Mouse (Mus musculus): ENCODE measurements around the gene Gm20741. TPM values are rescaled to one million over a fixed set of nuclear protein-coding genes. Genes with fewer than 3 reads are reported as not detected.

Gm20741 gene
- polyA plus RNA-seq, 1 experiment from 2014 or later: not detected

Other genes with a start within 250 kb of the Gm20741 start
- gene Cldn8, start 249.0 kb downstream of the Gm20741 start, polyA plus RNA-seq (2016; fragmentation: Nextera tagmentation; extraction: Ambion mirVana): 0.17 and 0.82 TPM in 2 replicates
- not detected in 2 replicates for gene Krtap24-1, start 199.9 kb downstream of the Gm20741 start, polyA plus RNA-seq (2016; fragmentation: Nextera tagmentation; extraction: Ambion mirVana)
- not detected in 2 replicates for gene 2310079G19Rik, start 184.6 kb downstream of the Gm20741 start, polyA plus RNA-seq (2016; fragmentation: Nextera tagmentation; extraction: Ambion mirVana)
- gene Krtap26-1, start 164.4 kb downstream of the Gm20741 start, polyA plus RNA-seq (2016; fragmentation: Nextera tagmentation; extraction: Ambion mirVana): not detected in 2 replicates
- gene Krtap27-1, start 140.5 kb downstream of the Gm20741 start, polyA plus RNA-seq (2016; fragmentation: Nextera tagmentation; extraction: Ambion mirVana): not detected in 2 replicates
- not detected in 2 replicates for gene 2310061N02Rik, start 104.3 kb downstream of the Gm20741 start, polyA plus RNA-seq (2016; fragmentation: Nextera tagmentation; extraction: Ambion mirVana)
- not detected in 2 replicates for gene Krtap13-1, start 83.4 kb downstream of the Gm20741 start, polyA plus RNA-seq (2016; fragmentation: Nextera tagmentation; extraction: Ambion mirVana)
- gene Krtap13, start 60.6 kb downstream of the Gm20741 start, polyA plus RNA-seq (2016; fragmentation: Nextera tagmentation; extraction: Ambion mirVana): not detected in 2 replicates
- gene 2310034C09Rik, start 53.4 kb downstream of the Gm20741 start, polyA plus RNA-seq (2016; fragmentation: Nextera tagmentation; extraction: Ambion mirVana): not detected in 2 replicates
- not detected in 2 replicates for gene 2310057N15Rik, start 38.0 kb downstream of the Gm20741 start, polyA plus RNA-seq (2016; fragmentation: Nextera tagmentation; extraction: Ambion mirVana)
- gene Gm5965, start 34.3 kb downstream of the Gm20741 start, polyA plus RNA-seq (2016; fragmentation: Nextera tagmentation; extraction: Ambion mirVana): not detected in 2 replicates
- not detected in 2 replicates for gene Krtap15, start 8.0 kb upstream of the Gm20741 start, polyA plus RNA-seq (2016; fragmentation: Nextera tagmentation; extraction: Ambion mirVana)
- gene Krtap14, start 13.9 kb upstream of the Gm20741 start, polyA plus RNA-seq (2016; fragmentation: Nextera tagmentation; extraction: Ambion mirVana): not detected in 2 replicates
- gene Krtap19-1, start 57.2 kb upstream of the Gm20741 start, polyA plus RNA-seq (2016; fragmentation: Nextera tagmentation; extraction: Ambion mirVana): not detected in 2 replicates
- not detected in 2 replicates for gene Krtap19-2, start 62.0 kb upstream of the Gm20741 start, polyA plus RNA-seq (2016; fragmentation: Nextera tagmentation; extraction: Ambion mirVana)
- gene Krtap19-3, start 65.8 kb upstream of the Gm20741 start, polyA plus RNA-seq (2016; fragmentation: Nextera tagmentation; extraction: Ambion mirVana): not detected in 2 replicates
- not detected in 2 replicates for gene Krtap19-4, start 72.9 kb upstream of the Gm20741 start, polyA plus RNA-seq (2016; fragmentation: Nextera tagmentation; extraction: Ambion mirVana)
- not detected in 2 replicates for gene Krtap19-5, start 84.2 kb upstream of the Gm20741 start, polyA plus RNA-seq (2016; fragmentation: Nextera tagmentation; extraction: Ambion mirVana)
- gene Krtap19-9b, start 120.0 kb upstream of the Gm20741 start, polyA plus RNA-seq (2016; fragmentation: Nextera tagmentation; extraction: Ambion mirVana): not detected in 2 replicates
- not detected in 2 replicates for gene Krtap16-3, start 150.7 kb upstream of the Gm20741 start, polyA plus RNA-seq (2016; fragmentation: Nextera tagmentation; extraction: Ambion mirVana)
- not detected in 2 replicates for gene Krtap22-2, start 198.5 kb upstream of the Gm20741 start, polyA plus RNA-seq (2016; fragmentation: Nextera tagmentation; extraction: Ambion mirVana)
- not detected in 2 replicates for gene Gm10229, start 203.1 kb upstream of the Gm20741 start, polyA plus RNA-seq (2016; fragmentation: Nextera tagmentation; extraction: Ambion mirVana)
- gene Krtap6-1, start 219.5 kb upstream of the Gm20741 start, polyA plus RNA-seq (2016; fragmentation: Nextera tagmentation; extraction: Ambion mirVana): not detected in 2 replicates
- gene Gm10228, start 229.3 kb upstream of the Gm20741 start, polyA plus RNA-seq (2016; fragmentation: Nextera tagmentation; extraction: Ambion mirVana): not detected in 2 replicates
- gene Krtap6-5, start 235.7 kb upstream of the Gm20741 start, polyA plus RNA-seq (2016; fragmentation: Nextera tagmentation; extraction: Ambion mirVana): not detected in 2 replicates